Mouse (Mus musculus) spleen, postnatal 14 days (tissue): ENCODE measurements around the gene Zfr2.

Experiments used
- DNase-seq, 2 experiments: peaks; one replicate each; pipeline ENCODE4 v3.0.0; 2021 to 2022; ENCODE audit warnings: low spot score in 2 of 2

Zfr2 gene

DNA sequence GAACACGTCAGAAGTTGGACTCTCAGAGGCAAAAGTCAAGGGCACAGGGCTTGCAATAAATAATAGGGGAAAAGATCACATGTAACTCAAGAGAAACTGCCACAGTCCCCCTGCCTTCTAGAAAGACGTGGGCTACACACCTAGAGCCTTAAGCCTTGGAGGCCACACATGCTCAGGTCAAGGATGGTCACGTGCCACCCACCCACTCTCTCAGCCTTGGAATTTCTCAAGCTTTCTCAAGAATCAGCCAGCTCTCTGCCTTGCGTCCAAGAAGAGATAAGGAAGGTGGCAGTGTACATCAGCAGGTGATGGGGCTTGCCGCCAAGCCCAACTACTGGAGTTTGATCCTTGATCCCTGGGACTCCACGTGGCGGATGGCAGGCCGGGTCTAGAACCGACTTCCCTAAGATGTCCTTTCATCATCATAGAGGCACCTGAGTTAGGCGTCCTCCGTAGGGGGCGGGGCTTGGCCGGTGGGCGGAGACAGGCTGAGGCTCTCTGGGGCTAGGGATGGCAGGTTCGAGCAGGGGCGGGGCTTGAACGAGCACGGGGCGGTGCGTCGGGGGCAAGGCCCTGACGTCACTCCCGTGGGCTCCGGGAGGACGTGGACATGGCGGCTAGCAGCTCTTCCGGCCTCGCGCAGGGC is at the start of gene Zfr2:
TSS of gene Zfr2 (plus strand) at position 576 of the 646 bp plus-strand sequence.
- peak; percentile 78 to 86 for DNase-seq

DNA sequence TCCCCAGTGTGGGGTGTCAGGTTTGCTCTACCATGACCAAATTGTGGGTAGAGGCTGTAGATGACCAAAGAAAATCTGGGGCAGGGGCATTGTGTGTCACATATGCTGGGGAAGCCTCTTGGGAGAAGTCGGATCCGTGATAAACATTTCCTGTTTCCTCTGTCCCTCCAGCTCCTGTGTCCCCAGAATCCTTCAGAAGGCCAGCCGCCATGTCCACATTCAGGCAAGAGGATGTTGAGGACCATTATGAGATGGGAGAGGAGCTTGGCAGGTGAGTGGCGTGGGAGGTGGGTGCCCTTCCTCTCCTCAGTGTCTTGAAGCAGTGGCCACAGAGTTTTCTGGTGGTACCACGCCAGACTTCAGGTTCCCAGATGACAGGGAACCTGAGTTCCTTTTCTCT is 49.1 kb upstream of the Zfr2 start, which contains the start of gene 4930442H23Rik:
TSS of gene 4930442H23Rik (minus strand) at position 45 of the 400 bp plus-strand sequence.
- DNase-seq, result no peak

DNA sequence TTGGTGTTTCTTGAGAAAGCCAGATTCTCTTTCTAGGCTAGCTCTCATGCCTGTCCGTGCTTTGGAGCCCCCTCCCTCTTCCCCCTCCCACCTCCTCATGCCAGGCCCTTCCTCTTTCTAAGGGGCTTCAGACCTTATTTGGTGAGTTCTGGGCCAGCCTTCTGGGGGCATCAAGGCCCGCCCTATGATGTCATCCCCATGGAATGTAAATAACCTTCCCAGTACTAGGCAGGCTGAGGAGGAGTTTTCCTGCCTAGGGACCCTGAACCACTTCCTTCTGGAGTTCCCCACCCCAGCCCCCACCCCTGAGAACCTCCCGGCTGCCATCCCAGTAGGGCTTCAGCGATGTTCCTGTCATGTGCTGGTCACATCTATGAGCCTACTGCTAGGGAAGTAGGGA is 48.2 kb upstream of the Zfr2 start:
- no peak for DNase-seq

DNA sequence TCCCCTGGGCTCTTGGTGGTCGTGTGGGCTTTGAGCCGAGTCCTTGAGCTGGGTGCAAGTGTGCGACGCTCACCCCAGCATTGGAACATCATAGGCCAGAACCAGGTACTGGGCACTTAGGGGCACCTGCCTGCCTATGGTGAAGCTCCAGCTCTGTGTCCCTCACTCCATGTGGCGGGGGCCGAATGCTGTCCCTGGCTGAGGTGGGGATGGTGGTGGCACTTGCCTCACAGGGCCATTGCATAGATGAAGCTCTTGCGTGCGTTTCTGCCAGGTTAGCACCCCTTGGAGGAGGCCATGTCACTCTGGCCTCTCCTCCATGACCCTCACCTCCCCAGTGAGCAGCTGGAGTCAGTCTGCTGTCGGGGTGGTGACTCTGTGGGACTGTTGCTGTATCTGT is 45.8 kb upstream of the Zfr2 start:
- DNase-seq, result no peak

DNA sequence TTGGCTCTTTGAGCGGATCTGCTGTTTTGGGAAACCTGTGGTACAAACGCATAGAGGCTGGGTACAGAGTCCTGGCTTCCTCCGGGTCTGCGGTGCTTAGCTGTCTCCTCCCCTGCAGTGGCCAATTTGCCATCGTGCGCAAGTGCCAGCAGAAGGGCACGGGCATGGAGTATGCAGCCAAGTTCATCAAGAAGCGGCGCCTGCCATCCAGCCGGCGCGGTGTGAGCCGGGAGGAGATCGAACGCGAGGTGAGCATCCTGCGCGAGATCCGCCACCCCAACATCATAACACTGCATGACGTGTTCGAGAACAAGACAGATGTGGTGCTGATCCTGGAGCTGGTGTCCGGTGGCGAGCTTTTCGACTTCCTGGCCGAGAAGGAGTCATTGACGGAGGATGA is 43.1 kb upstream of the Zfr2 start:
- DNase-seq, result no peak

DNA sequence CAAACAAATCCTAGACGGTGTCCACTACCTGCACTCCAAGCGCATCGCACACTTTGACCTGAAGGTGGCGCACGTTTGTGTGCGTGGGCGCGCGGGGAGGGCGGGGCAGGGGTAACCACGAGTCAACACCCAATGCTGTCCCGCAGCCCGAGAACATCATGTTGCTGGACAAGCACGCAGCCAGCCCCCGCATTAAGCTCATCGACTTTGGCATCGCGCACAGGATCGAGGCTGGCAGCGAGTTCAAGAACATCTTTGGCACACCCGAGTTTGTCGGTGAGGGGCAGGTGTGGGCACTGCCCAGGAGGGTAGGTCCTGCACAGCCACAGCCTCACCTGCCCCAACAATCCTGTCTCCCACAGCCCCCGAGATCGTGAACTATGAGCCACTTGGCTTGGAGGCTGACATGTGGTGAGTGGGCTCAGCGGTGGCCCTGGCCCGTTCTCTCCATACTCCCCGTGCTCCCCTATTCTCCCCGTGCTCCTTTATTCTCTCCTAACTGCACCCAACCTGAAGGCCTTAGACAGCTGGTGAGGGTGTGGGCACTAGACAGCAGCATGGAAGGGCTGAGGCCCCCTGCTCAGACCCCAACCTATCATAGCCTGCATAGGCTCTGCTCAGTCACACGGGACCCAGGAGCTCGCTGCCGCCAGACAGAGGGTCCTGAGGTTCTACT is 42.6 kb upstream of the Zfr2 start:
- no peak for DNase-seq

DNA sequence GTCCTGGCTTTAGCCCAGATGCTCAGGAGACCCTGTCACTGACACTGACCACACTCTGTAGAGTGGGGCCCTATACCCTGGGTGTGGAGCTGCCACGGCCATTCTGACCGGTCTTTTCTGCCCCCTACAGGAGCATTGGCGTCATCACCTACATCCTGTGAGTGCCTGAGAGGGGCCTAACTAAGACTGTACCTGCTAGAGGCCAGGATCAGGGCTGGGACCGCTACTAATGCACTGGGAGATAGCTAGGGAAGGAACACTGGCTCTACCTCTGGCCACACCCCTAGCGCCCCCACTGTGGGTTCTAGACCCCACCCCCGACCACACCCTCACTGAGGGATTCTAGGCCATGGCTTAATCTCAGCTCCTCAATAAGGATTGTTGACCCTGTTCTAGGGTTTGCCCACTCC is 42.0 kb upstream of the Zfr2 start:
- DNase-seq, result no peak

DNA sequence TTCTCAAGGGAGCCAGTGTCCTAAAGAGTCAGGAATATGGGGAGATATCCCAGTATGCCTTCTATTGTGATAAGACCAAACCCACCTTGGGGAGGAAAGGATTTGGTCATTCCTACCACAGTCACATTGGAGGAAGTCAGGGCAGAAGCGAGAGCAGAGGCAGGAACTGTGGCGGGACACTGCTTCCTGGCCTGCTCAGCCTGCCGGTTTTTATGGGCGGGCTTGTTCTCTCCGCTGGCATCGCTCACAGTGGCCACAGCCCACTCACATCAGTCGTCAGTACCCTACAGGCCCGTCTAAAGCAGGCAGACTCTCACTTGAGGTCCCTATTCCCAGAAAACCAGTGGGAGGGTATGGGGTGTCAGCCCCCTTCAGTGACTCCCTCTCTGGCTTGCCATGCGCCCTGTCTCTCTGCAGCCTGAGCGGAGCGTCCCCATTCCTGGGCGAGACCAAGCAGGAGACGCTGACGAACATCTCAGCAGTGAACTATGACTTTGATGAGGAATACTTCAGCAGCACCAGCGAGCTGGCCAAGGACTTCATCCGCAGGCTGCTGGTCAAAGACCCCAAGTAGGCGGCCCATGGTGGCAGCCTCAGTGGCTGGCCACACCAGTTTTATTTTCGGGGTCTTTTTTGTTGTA is 41.5 kb upstream of the Zfr2 start:
- no peak for DNase-seq

DNA sequence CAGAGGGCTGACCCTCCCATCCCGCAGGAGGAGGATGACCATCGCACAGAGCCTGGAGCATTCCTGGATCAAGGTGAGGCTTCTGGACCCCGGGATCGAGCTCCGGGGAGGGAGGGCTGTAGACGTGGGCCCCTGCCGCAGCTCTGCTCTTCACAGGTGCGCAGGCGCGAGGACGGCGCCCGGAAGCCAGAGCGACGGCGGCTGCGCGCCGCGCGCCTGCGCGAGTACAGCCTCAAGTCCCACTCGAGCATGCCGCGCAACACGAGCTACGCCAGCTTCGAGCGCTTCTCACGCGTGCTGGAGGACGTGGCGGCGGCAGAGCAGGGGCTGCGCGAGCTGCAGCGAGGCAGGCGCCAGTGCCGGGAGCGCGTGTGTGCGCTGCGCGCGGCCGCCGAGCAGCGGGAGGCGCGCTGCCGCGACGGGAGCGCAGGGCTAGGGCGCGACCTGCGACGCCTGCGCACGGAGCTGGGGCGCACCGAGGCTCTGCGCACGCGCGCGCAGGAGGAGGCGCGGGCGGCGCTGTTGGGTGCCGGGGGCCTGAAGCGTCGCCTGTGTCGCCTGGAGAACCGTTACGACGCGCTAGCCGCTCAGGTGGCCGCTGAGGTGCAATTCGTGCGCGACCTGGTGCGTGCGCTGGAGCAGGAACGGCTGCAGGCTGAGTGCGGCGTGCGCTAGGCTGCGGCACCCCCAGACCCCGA is 40.5 kb upstream of the Zfr2 start:
- DNase-seq, result peak; percentile 66 to 72

DNA sequence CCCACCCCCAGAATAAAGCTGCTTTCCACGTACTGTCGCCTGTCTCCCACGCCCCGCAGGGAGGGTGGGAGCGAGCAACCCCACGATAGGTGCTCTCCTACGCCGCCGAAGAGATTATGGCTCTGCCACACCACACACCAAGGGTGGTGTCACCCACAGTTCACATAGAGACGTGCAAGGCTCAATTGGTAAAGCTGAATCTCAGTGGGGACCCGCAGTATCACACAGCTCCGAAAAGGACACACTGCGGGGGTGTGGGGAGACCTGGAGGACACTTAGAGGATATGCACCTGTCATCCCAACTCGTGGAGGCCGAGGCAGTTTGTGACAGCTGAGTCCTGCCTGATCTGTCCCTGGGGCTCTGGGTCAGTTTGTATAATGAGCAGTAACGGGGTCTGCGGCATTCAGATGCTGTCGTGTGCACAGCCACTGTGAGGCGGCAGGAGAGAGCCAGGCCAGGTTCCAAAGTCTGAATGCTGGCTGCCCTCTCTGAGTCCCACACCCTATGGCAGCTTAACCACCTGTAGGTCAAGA is 39.9 kb upstream of the Zfr2 start:
- DNase-seq, result no peak

DNA sequence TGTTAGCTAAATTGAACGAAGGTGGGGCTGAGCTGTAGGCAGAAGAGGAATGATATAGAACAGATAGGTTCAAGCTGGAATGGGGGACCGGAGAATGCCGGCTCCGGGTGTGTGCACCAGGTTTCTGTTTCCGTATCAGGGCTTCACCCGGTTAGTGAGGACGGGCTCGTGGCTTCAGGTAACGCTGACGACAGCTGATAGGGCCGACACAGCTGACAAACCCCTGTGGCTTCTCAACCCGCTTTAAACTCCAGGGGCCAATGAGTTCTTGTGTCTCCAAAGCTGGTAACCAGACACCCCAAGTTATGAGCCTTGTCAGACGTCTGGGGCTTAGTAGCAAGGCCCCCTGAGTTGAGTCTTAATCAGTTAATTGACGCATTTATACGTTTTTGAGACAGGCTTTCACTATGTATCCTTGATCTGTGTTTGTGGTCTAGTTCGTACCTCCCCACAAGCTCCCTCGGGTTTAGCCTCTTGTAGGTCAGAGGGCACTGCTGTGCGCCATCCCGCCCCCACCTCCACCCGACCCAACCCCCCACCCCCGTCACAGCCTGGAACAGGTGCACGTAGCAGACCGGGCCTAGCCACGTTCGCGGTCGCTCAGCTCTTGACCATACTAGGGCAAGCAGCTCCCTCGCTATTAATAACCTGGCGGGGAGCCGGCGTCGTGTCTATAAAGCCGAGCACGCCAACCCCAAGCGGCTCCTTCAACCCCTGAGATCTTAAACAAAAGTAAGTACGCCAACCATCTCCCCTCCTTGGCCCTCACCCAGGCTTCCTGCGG is 38.8 kb upstream of the Zfr2 start:
- peak in 1 of 2 experiments; percentile 44 for DNase-seq

DNA sequence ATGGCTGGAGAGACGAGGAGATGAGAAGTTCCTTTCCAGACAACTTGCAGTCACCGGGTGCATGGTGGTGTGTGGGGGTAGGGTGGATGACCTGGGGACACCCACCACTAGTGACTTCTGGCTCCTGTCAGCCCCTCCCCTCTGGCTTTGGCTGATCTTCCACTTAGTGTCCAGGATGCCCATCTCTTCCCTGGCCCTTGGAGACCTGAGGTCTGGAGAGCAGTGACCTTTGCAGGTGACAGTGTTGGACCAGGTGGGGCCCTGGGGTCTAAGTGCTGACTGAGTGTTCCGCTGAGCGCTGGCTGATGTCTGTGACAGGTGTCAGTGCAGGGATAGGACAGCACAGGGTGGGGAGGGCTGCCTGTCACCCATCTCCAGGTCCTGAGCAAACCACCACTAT is 37.7 kb upstream of the Zfr2 start:
- no peak for DNase-seq

DNA sequence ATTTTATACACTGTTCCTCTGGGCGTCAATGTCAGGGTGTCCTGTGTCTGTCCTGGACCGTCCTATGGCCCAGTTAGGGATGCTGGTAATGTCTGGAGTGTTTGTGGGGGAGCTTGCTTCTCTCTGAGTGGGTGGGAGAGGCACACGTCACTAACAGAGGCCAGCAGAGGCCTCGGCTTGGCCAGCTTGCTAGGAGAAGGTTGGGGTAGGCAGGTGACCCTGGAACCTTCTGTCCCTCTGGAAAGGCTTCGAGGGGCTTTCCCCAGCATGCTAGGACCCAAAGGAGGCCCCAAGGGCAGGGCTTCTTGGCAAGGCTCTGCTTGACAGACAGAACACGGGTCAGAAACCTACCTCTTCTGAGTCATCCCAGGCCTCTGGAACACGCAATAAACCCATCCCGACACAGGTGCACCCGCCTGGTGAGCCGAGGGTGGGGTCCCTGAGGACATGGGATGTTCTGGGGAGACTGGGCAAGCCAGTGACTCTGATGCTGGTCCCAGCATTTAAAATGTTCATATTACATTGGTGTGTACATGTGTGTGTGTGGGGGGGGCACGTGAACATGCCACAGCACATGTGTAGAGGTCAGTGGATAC is 36.4 kb upstream of the Zfr2 start:
- DNase-seq, result no peak

DNA sequence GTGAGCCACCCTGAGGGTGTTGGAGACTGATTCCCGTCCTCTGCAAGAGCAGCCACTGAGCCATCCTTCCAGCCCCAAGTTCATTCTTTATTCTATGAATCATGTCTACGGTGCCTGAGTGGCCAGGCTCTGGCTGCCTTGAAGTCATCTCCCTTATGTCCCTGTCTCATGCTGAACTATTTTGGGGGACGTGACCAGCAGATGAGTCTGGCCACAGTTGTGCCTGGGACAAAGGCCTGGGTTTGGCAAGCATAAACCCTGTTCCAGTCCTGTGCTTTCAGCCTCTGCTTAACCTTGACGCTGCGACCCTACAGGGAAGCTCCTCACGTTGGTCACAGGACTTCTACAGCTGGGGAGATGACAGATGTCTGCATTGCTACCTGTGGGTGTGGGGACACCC is 35.6 kb upstream of the Zfr2 start:
- DNase-seq, result no peak

DNA sequence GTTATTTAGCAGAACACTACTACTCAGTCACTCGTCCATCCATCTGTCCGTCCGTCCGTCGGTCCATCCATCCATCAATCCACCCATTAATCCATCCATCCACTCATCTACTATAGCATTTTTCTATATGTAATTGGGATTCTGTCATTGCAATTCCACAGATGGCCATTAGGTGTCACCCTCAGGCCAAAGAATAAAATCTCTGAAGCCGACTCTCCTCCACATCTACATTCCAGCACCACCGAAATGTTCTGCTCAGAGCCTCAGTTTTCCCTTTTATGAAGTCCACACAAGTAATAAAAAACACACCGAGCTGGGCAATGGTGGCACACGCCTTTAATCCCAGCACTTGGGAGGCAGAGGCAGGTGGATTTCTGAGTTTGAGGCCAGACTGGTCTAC is 34.7 kb upstream of the Zfr2 start:
- peak in 1 of 2 experiments; percentile 56 for DNase-seq

DNA sequence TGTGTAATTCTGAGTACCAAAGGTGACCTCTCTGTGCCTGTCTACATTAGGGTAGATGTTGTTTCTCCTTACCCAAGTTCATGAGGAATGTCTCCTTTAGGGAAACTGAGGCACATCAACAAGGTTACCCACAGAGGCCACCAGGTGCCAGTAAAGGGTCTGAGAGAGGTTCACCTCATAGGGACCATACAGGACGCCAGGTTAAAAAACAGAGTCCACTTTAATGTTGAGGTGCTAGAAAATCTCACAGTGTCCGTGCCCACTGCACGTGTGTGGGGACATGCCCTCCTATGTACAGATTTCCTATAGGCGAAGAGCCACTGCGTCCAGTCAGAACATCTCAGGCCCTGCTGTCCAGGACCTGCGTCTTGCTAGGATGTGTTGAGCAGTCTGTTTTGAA is 34.0 kb upstream of the Zfr2 start:
- DNase-seq, result no peak

DNA sequence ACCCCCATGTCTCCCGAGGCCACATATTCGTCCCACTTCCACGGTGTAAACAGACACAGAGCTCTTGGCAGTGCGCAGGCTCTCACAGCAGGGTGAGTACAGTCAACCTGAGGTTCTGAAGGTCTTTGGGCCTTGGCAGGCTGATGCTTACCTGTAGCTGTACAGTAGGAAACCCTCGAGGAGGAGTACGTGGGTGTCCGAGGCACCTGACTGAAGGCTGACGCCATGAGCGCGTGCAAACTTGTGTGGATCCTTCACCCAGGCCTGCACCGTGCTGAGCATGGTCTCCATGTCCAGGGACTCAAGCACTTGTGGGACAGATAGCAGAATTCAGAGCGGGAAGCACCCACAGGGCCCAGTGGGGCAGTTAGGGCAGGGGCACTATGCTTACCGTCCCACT is 32.8 kb upstream of the Zfr2 start:
- no peak for DNase-seq

DNA sequence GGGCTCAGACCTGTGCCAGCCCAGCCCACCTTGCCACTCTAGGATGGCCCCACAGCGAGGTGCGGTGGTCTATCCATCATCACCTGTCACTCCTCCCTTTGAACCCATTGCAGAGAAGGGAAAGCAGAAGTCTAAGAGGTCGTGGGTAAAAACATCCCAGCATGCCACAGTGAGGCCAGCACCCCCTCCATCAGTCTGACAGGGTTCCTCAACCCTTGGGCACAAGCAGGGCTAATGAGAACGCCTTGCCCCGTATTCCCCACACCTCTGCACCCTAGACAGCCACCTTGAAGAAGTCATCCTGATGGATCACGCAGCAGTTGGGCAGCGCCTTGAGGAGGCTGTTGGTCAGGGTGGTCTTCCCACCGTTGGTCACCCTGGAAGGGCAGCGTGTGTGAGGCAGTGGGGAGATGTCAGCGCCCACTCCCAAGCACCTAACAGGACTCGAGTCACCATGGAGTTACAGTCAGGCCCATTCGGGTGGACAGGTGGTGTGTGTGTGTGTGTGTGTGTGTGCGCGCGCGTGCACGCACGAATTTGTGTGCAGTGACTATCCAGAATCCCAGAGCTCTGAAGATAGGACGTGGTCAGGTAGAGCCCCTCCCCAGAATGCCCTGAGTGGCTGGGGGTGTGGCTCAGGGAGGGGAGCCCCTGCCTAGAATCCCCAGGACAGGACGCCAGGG is 32.2 kb upstream of the Zfr2 start:
- DNase-seq, result no peak

DNA sequence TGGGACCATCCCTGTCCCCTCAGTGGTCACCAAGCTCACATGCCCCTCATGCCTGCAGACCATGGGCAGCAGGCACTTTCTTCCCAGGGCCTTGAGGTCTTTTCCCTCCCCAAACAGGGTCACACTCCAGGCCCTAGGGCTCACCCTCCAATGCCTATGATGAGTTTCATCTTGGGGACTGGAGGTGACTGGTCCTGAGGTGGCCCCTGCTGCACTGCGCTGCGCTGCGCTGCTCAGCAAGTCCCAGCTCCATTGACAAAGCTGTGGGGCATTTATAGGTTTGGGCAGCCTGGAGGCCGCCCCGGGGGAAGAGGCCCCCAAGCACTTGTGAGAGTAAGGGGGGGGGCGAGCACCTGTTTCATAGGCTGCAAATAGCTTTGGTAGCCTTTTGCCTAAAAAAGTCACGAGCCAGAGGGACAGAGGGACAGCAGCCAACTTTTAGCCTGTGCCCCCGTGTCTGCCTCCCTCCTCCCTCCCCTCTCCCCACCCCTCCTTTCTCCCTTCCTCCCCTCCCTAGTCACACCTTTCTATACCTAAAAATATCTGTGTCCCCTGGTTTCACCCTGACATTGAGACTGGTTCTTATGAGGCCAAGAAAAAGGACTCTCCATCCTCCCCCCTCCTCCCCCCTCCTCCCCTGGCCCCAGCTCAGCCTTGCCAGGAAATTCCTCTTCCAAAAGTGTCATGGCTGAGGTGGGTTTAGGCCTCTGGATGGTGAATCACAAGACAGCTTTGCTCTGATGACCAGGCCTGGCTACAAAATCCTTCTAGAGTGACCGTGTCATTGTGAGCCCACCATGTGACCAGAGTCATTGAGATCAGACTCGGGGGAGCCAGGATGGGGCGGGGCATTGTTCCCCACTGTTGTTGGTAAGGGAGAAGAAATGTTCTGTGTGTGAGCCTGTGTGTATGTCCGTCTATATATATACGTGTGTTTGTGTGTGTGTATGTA is 30.9 kb upstream of the Zfr2 start, which contains the start of gene Nmrk2:
TSS of gene Nmrk2 (minus strand) at position 245 of the 952 bp plus-strand sequence.
- DNase-seq, result no peak
